Mouse (Mus musculus): Measurements from ENCODE around the gene Ccna2. TPM values are rescaled to one million over a fixed set of nuclear protein-coding genes. Genes with fewer than 3 reads are reported as not detected.

Gene Ccna2
- polyA plus RNA-seq, 1 experiment from 2014 or later = 205 TPM

Other genes starting within 250 kb of the Ccna2 start
- gene Anxa5, start 96.3 kb downstream of the Ccna2 start, polyA plus RNA-seq (2014; fragmentation: Nextera tagmentation; extraction: Ambion mirVana) = 316 and 392 TPM in 2 replicates
- gene 1810062G17Rik, start 96.2 kb downstream of the Ccna2 start, polyA plus RNA-seq (2014; fragmentation: Nextera tagmentation; extraction: Ambion mirVana) = 1.5 TPM in 2 replicates
- 0.14 and 0.16 TPM in 2 replicates for gene Gm11549, start 50.3 kb downstream of the Ccna2 start, polyA plus RNA-seq (2014; fragmentation: Nextera tagmentation; extraction: Ambion mirVana)
- gene Exosc9, start 19.5 kb downstream of the Ccna2 start, polyA plus RNA-seq (2014; fragmentation: Nextera tagmentation; extraction: Ambion mirVana) = 56.4 and 58.5 TPM in 2 replicates
- 9.4 and 10.2 TPM in 2 replicates for gene Bbs7, start 41.3 kb upstream of the Ccna2 start, polyA plus RNA-seq (2014; fragmentation: Nextera tagmentation; extraction: Ambion mirVana)
- gene Trpc3, start 118.0 kb upstream of the Ccna2 start, polyA plus RNA-seq (2014; fragmentation: Nextera tagmentation; extraction: Ambion mirVana) = 2.5 and 3.5 TPM in 2 replicates